Mouse (Mus musculus): ENCODE measurements around the gene Fermt1. TPM values are rescaled to one million over a fixed set of nuclear protein-coding genes. Genes with fewer than 3 reads are reported as not detected.

Fermt1 gene
- polyA plus RNA-seq, 1 experiment from 2014 or later: 69.7 TPM

- Histone ChIP-seq H3K27ac (ENCODE audit: low read depth, low read length) (peak overlapping the region; percentile 62; the same call in 1 of the 2 replicates), H3K27me3 (replicated peaks; ENCODE audit: control insufficient read depth, insufficient read depth, low read length) (0 out of 2 replicates have a peak, but pooled peaks cover 3% of the 10 kb centered on the region), H3K4me3 (ENCODE audit: low read depth, low read length) (peak overlapping the region; percentile 57), H3K4me1 (replicated peaks; ENCODE audit: control insufficient read depth, insufficient read depth, low read length) (0 out of 2 replicates have a peak, but pooled peaks cover 4% of the 10 kb centered on the region), H3K9me3 (ENCODE audit: control insufficient read depth) (no peaks in the 10 kb centered on the region), H3K4me2 (replicated peaks; ENCODE audit: low read depth) (peak overlapping the region; percentile 71), H3K36me3 (ENCODE audit: control insufficient read depth, insufficient read depth) (peaks cover 4% of the 10 kb centered on the region; the same call in 1 of the 2 replicates), H3K9ac (ENCODE audit: low read depth, low read length) (peak overlapping the region; percentile 12; the same call in 1 of the 2 replicates)
- no peak for ATAC-seq
- no peak for TF ChIP-seq CTCF (IDR thresholded peaks at IDR 0.05; ENCODE audit: low read depth)
- 11% methylated on average over 9 of the region's 9 CpGs for WGBS
Observed at GRCm38 (mm10) chr2:132943596-132943995, 2.1 kb downstream of the Fermt1 start.

- Histone ChIP-seq H3K4me2 (replicated peaks; ENCODE audit: low read depth) (no peak overlapping the region), H3K4me1 (replicated peaks; ENCODE audit: control insufficient read depth, insufficient read depth, low read length) (0 out of 2 replicates have a peak, but pooled peaks cover 5% of the 10 kb centered on the region), H3K9ac (ENCODE audit: low read depth, low read length) (no peak overlapping the region), H3K4me3 (ENCODE audit: low read depth, low read length) (no peak overlapping the region), H3K36me3 (ENCODE audit: control insufficient read depth, insufficient read depth) (peaks cover 4% of the 10 kb centered on the region; the same call in 1 of the 2 replicates), H3K27ac (ENCODE audit: low read depth, low read length) (peak overlapping the region; percentile 64), H3K9me3 (ENCODE audit: control insufficient read depth) (no peaks in the 10 kb centered on the region), H3K27me3 (replicated peaks; ENCODE audit: control insufficient read depth, insufficient read depth, low read length) (no peaks in the 10 kb centered on the region)
- no peak for TF ChIP-seq CTCF (IDR thresholded peaks at IDR 0.05; ENCODE audit: low read depth)
- WGBS: 41% methylated on average over 14 of the region's 14 CpGs
- peak; percentile 96 for ATAC-seq
Observed at GRCm38 (mm10) chr2:132939056-132939455, 6.7 kb downstream of the Fermt1 start.

- no peak overlapping the region for H3K4me2 ChIP-seq (replicated peaks; ENCODE audit: low read depth)
- H3K27ac ChIP-seq (ENCODE audit: low read depth, low read length): no peak overlapping the region
- H3K27me3 ChIP-seq (replicated peaks; ENCODE audit: control insufficient read depth, insufficient read depth, low read length): no peaks in the 10 kb centered on the region
- TF ChIP-seq CTCF (IDR thresholded peaks at IDR 0.05; ENCODE audit: low read depth): no peak
- no peak for ATAC-seq
- 0 out of 2 replicates have a peak, but pooled peaks cover 5% of the 10 kb centered on the region for H3K4me1 ChIP-seq (replicated peaks; ENCODE audit: control insufficient read depth, insufficient read depth, low read length)
- H3K9ac ChIP-seq (ENCODE audit: low read depth, low read length): no peak overlapping the region
- H3K9me3 ChIP-seq (ENCODE audit: control insufficient read depth): no peaks in the 10 kb centered on the region
- H3K36me3 ChIP-seq (ENCODE audit: control insufficient read depth, insufficient read depth): peaks cover 11% of the 10 kb centered on the region; the same call in 1 of the 2 replicates
- WGBS: 69% methylated on average over 4 of the region's 4 CpGs
- no peak overlapping the region for H3K4me3 ChIP-seq (ENCODE audit: low read depth, low read length)
Observed at GRCm38 (mm10) chr2:132936176-132936575, 9.5 kb downstream of the Fermt1 start.

- Histone ChIP-seq H3K9ac (ENCODE audit: low read depth, low read length) (no peak overlapping the region), H3K36me3 (ENCODE audit: control insufficient read depth, insufficient read depth) (peaks cover 8% of the 10 kb centered on the region; the same call in 1 of the 2 replicates), H3K27ac (ENCODE audit: low read depth, low read length) (no peak overlapping the region), H3K27me3 (replicated peaks; ENCODE audit: control insufficient read depth, insufficient read depth, low read length) (no peaks in the 10 kb centered on the region), H3K4me1 (replicated peaks; ENCODE audit: control insufficient read depth, insufficient read depth, low read length) (0 out of 2 replicates have a peak, but pooled peaks cover 5% of the 10 kb centered on the region), H3K4me2 (replicated peaks; ENCODE audit: low read depth) (no peak overlapping the region), H3K9me3 (ENCODE audit: control insufficient read depth) (no peaks in the 10 kb centered on the region), H3K4me3 (ENCODE audit: low read depth, low read length) (no peak overlapping the region)
- TF ChIP-seq CTCF (IDR thresholded peaks at IDR 0.05; ENCODE audit: low read depth): no peak
- no peak for ATAC-seq
- 90% methylated on average over 4 of the region's 4 CpGs for WGBS
Observed at GRCm38 (mm10) chr2:132934711-132935110, 11.0 kb downstream of the Fermt1 start.

GRCm38 (mm10) chr2:132934142-132934541, 11.6 kb downstream of the Fermt1 start:
- Histone ChIP-seq H3K36me3 (ENCODE audit: control insufficient read depth, insufficient read depth) (peaks cover 8% of the 10 kb centered on the region; the same call in 1 of the 2 replicates), H3K4me1 (replicated peaks; ENCODE audit: control insufficient read depth, insufficient read depth, low read length) (0 out of 2 replicates have a peak, but pooled peaks cover 5% of the 10 kb centered on the region), H3K27ac (ENCODE audit: low read depth, low read length) (no peak overlapping the region), H3K4me3 (ENCODE audit: low read depth, low read length) (no peak overlapping the region), H3K4me2 (replicated peaks; ENCODE audit: low read depth) (no peak overlapping the region), H3K27me3 (replicated peaks; ENCODE audit: control insufficient read depth, insufficient read depth, low read length) (no peaks in the 10 kb centered on the region), H3K9ac (ENCODE audit: low read depth, low read length) (no peak overlapping the region), H3K9me3 (ENCODE audit: control insufficient read depth) (no peaks in the 10 kb centered on the region)
- WGBS: 60% methylated on average over 2 of the region's 2 CpGs
- peak; percentile 63 for TF ChIP-seq CTCF (IDR thresholded peaks at IDR 0.05; ENCODE audit: low read depth)
- no peak for ATAC-seq

DNA sequence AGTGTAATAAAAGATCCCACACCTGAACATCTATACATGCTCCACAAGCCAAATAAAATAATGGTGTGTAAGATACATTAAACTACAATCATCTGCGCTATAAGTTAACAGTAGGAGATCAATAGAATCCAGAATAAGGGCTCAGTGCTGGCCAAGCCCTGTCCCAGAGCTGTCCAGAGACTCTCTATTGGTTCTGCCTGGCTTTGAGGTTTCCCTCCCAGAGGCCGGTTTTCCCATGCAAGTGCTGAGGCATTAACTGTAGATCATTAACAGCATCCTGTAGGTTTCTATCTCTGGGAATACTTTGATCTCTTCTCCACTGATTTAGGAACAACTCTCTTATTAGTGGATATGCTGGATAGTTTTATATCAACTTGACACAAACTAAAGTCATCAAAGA, 16.7 kb downstream of the Fermt1 start:
- no peaks in the 10 kb centered on the region for H3K27me3 ChIP-seq (replicated peaks; ENCODE audit: control insufficient read depth, insufficient read depth, low read length)
- no peak overlapping the region for H3K9ac ChIP-seq (ENCODE audit: low read depth, low read length)
- H3K4me2 ChIP-seq (replicated peaks; ENCODE audit: low read depth): no peak overlapping the region
- peak; percentile 68 for ATAC-seq
- H3K36me3 ChIP-seq (ENCODE audit: control insufficient read depth, insufficient read depth): peaks cover 8% of the 10 kb centered on the region; the same call in 1 of the 2 replicates
- WGBS: 46% methylated on average over 2 of the region's 2 CpGs
- TF ChIP-seq CTCF (IDR thresholded peaks at IDR 0.05; ENCODE audit: low read depth): no peak
- peaks cover 8% of the 10 kb centered on the region for H3K4me1 ChIP-seq (replicated peaks; ENCODE audit: control insufficient read depth, insufficient read depth, low read length)
- H3K9me3 ChIP-seq (ENCODE audit: control insufficient read depth): no peaks in the 10 kb centered on the region
- H3K4me3 ChIP-seq (ENCODE audit: low read depth, low read length): no peak overlapping the region
- peak overlapping the region; percentile 28; the same call in 1 of the 2 replicates for H3K27ac ChIP-seq (ENCODE audit: low read depth, low read length)
